Mouse (Mus musculus) B cell, adult 62 days (primary cell): Measurements from ENCODE around the gene Gm3952. TPM values are rescaled to one million over a fixed set of nuclear protein-coding genes. Genes with fewer than 3 reads are reported as not detected.

ENCODE experiments used
- total RNA-seq: library from RNA; stranded (reverse); gene quantifications from 4 replicates; pipeline ENCODE4 v1.2.4, GENCODE M21; 2023

Gm3952 gene
- total RNA-seq = not detected in 4 replicates

DNA sequence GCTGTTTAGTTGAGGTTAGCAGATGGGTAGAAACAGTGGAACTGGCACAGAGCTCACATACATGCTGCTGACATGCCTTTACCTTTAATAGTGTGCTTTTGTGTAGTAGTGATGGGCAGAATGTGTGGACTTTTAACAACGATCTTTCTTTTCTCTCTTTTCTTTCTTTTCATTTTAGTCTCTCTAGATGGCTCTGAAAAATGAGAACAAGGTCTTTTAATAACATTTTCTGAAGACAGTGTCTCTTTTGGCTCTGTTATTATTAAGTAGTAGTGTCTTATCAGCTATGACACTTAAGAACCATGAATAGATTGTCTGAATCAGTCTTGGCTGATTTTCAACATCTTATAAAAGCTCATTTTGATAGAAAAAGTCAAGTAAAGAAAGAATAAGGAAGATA, at the start of gene Gm3952:
TSS of gene Gm3952 (minus strand) at position 101 of the 400 bp plus-strand sequence.

Other genes starting within 250 kb of the Gm3952 start
- 30.0 to 36.1 TPM (median 34.9 TPM) in 4 replicates for gene Itgb1, start 113.0 kb downstream of the Gm3952 start, total RNA-seq